ENCODE assay signal across 15 mouse cellular contexts in genomic region chr14:22809229-22809628, GRCm38 (mm10).
DNase-seq lines count a peak whose midpoint lies in the region; ATAC-seq lines count a peak whose summit lies in the region.
"Had no signal": no experiment of that assay in that cellular context is flagged by ENCODE, and none has a peak within 500 bp of the region (broad histone marks: within the 10 kb centered on the region; RNA-seq: fewer than 3 reads in every experiment).

No protein-coding gene starts in this region.

- H3K9ac ChIP-seq in intestine, embryonic 15.5 days: no peak overlapping the region
- H3K9ac ChIP-seq in intestine, embryonic 16.5 days (ENCODE audit: low read depth, low read length): no peak overlapping the region
- H3K9ac ChIP-seq: midbrain, embryonic 15.5 days; neural tube, embryonic 13.5 days had no signal

- peak; percentile 6 for DNase-seq in 3T3-L1 (ENCODE audit: low read depth, low spot score)
- peak; percentile 38 for DNase-seq in embryonic facial prominence, embryonic 10.5 days (ENCODE audit: low spot score)
- DNase-seq in kidney, postnatal 14 days: peak; percentile 35
- DNase-seq in right cerebral cortex, postnatal 36 days (ENCODE audit: low spot score in 2 of 2): no peak
- DNase-seq in T-cell, adult 2 months (ENCODE audit: low spot score): no peak
- DNase-seq: adrenal gland, adult 8-10 months; heart, postnatal 36 days; thymus, postnatal 25 days had no signal

- H3K36me3 ChIP-seq in intestine, embryonic 15.5 days: no peaks in the 10 kb centered on the region
- H3K36me3 ChIP-seq in intestine, embryonic 16.5 days (ENCODE audit: control insufficient read depth, insufficient read depth, low read length): no peaks in the 10 kb centered on the region
- H3K36me3 ChIP-seq in embryonic facial prominence, embryonic 10.5 days (replicated peaks): no peaks in the 10 kb centered on the region
- H3K36me3 ChIP-seq: midbrain, embryonic 15.5 days; neural tube, embryonic 13.5 days had no signal

- H3K27ac ChIP-seq in intestine, embryonic 15.5 days: peak overlapping the region; percentile 37; the same call in 1 of the 2 replicates
- no peak overlapping the region for H3K27ac ChIP-seq in intestine, embryonic 16.5 days (ENCODE audit: low read length)
- no peak overlapping the region; the same call in 1 of the 2 replicates for H3K27ac ChIP-seq in embryonic facial prominence, embryonic 10.5 days (replicated peaks)
- H3K27ac ChIP-seq: macrophage; midbrain, embryonic 15.5 days; neural tube, embryonic 13.5 days had no signal

- H3K9me3 ChIP-seq in intestine, embryonic 15.5 days: no peaks in the 10 kb centered on the region
- H3K9me3 ChIP-seq in intestine, embryonic 16.5 days (ENCODE audit: control insufficient read depth, low read length): no peaks in the 10 kb centered on the region
- no peaks in the 10 kb centered on the region for H3K9me3 ChIP-seq in embryonic facial prominence, embryonic 10.5 days
- H3K9me3 ChIP-seq: midbrain, embryonic 15.5 days; neural tube, embryonic 13.5 days had no signal

- H3K4me1 ChIP-seq in intestine, embryonic 15.5 days (replicated peaks): peaks cover 28% of the 10 kb centered on the region
- peaks cover 39% of the 10 kb centered on the region for H3K4me1 ChIP-seq in intestine, embryonic 16.5 days (ENCODE audit: control insufficient read depth, insufficient read depth, low read length)
- peaks cover 53% of the 10 kb centered on the region for H3K4me1 ChIP-seq in embryonic facial prominence, embryonic 10.5 days

- WGBS in intestine, embryonic 15.5 days: 66% methylated on average over 3 of the region's 3 CpGs
- WGBS in intestine, embryonic 16.5 days: 42% methylated on average over 3 of the region's 3 CpGs
- 47% methylated on average over 3 of the region's 3 CpGs for WGBS in embryonic facial prominence, embryonic 10.5 days

- no peak overlapping the region for H3K4me2 ChIP-seq in intestine, embryonic 15.5 days (replicated peaks)
- H3K4me2 ChIP-seq in intestine, embryonic 16.5 days (ENCODE audit: low read depth, low read length): no peak overlapping the region
- H3K4me2 ChIP-seq: midbrain, embryonic 15.5 days; neural tube, embryonic 13.5 days had no signal

- no peak for ATAC-seq in intestine, embryonic 15.5 days
- ATAC-seq in intestine, embryonic 16.5 days: no peak
- ATAC-seq: midbrain, embryonic 15.5 days had no signal

- H3K27me3 ChIP-seq in intestine, embryonic 15.5 days (replicated peaks): no peaks in the 10 kb centered on the region
- H3K27me3 ChIP-seq in intestine, embryonic 16.5 days (replicated peaks; ENCODE audit: control insufficient read depth, insufficient read depth, low read length): no peaks in the 10 kb centered on the region
- peaks cover 22% of the 10 kb centered on the region for H3K27me3 ChIP-seq in embryonic facial prominence, embryonic 10.5 days (replicated peaks; ENCODE audit: low read depth, poor library complexity, severe bottlenecking)
- H3K27me3 ChIP-seq: CH12.LX, Patski had no signal

- H3K4me3 ChIP-seq in intestine, embryonic 15.5 days (replicated peaks): no peak overlapping the region
- H3K4me3 ChIP-seq in intestine, embryonic 16.5 days (ENCODE audit: low read length): no peak overlapping the region
- no peak overlapping the region for H3K4me3 ChIP-seq in embryonic facial prominence, embryonic 10.5 days
- H3K4me3 ChIP-seq: midbrain, embryonic 15.5 days; neural tube, embryonic 13.5 days had no signal

Comparison
In these comparisons a context has a peak if more than half of its experiments do, and no peak if none do; other contexts are left out.
1. DNase-seq: peak in 3T3-L1 (single experiment), embryonic facial prominence, embryonic 10.5 days (single experiment) and kidney, postnatal 14 days (single experiment); none in right cerebral cortex, postnatal 36 days (0 of 2) and T-cell, adult 2 months (single experiment).